Mouse (Mus musculus) pancreas, adult 10 weeks (tissue): ENCODE data around the gene Olfr329-ps. TPM values are rescaled to one million over a fixed set of nuclear protein-coding genes. Genes with fewer than 3 reads are reported as not detected.

ENCODE experiments used
- polyA plus RNA-seq: library from polyadenylated mRNA; stranded (reverse); fragments of 350-450 nt; fragmentation: Illumina TruSeq; extraction: RNeasy Lipid Tissue Mini Kit (QIAGEN cat#74804); gene quantifications from one replicate; pipeline ENCODE4 v1.2.3, GENCODE M21; 2015; ENCODE audit warnings: low read depth, low replicate concordance; ENCODE audit not compliant: insufficient read depth

Gene Olfr329-ps
- not detected for polyA plus RNA-seq

DNA sequence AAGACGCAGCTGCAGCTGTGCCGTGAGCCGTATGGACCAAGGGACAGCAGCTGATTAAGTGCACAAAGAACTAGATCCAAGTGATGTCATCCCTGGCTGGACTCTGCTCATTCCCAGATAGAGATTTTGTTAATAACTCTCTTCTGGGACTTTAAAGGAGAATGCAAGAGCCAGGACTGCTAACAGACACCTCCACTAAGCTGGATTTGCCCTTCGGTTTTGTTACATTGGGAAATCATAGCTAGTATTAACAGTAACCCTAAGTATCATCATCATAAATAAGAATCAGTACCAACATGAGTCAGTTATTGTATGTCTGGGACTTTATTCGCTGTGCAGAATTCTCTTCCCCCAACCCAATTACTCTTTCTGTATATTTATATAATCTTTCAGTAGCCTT is at the start of gene Olfr329-ps:
Olfr329-ps (minus strand) TSS at position 101 of the 400 bp plus-strand sequence.

GRCm38 (mm10) chr11:58594814-58595213 is 48.6 kb upstream of the Olfr329-ps start, which contains the start of gene Olfr324:
Gene Olfr324, plus strand, starts transcription at chr11:58595114.

GRCm38 (mm10) chr11:58577430-58577829 is 31.2 kb upstream of the Olfr329-ps start, which contains the start of gene Olfr325:
Gene Olfr325, plus strand, starts transcription at chr11:58577730.

DNA sequence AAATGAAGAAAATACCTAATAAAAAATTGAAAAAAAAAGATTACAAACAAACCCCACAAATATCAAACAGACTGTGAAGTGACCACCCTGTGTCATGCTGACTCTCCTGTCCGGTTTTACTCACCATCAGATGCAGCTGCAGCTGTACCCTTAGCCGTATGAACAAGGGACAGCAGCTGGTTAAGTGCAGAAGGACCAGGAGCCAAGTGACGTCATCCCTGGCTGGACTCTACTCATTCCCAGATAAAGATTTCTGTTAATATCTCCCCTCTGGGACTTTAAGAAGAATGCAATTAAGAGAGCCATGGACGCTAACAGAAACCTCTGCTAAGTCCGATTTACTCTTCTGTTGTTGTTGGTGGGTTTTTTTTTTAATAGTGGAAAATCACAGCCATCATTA is 24.2 kb upstream of the Olfr329-ps start, which contains the start of gene Olfr224:
Olfr224 (minus strand) TSS at position 149 of the 400 bp plus-strand sequence.

DNA sequence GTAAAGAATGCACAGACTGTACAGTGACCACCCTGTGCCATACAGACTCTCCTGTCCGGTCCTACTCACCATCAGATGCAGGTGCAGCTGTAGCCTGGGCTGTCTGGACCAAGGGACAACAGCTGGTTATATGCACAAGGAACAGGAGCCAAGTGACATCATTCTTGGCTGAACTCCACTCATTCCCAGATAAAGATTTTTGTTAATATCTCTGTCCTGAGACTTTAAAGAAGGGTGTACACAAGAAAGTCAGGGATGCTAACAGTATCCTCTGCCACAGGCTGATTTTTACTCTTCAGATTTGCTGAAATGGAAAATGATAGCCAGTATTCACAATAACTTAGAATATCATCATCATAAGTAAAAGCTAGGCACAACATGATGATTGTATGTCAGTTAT is 9.3 kb upstream of the Olfr329-ps start, which contains the start of gene Olfr328:
Olfr328 (minus strand) TSS at position 101 of the 400 bp plus-strand sequence.

DNA sequence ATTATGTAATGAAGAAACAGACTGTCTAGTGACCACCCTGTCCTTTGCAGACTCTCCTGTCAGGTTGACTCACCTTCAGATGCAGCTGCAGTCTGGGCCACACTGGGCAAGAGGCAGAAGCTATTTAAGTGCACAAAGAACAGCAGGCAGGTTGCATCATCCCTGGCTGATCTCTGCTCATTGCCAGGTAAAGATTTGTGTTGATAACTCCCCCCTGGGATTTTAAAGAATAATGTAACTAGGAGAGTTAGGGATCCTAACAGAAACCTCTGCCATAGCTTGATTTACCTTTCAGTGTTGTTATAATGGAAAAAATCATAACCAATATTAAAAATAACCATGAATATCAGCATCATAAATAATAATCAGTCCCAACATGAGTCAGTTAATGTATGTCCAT is 11.5 kb downstream of the Olfr329-ps start, which contains the start of gene Olfr330:
Olfr330 (minus strand) TSS at position 101 of the 400 bp plus-strand sequence.

GRCm38 (mm10) chr11:58502472-58502871 is 43.8 kb downstream of the Olfr329-ps start, which contains the start of gene Olfr331:
Gene Olfr331, minus strand, starts transcription at chr11:58502572.

GRCm38 (mm10) chr11:58492455-58492854 is 53.8 kb downstream of the Olfr329-ps start, which contains the start of gene Olfr332:
Gene Olfr332, minus strand, starts transcription at chr11:58492555.

Other genes with a start within 250 kb of the Olfr329-ps start
- 19.3 TPM for gene Zfp692, start 239.4 kb downstream of the Olfr329-ps start, polyA plus RNA-seq
- 11.3 TPM for gene Zfp672, start 216.1 kb downstream of the Olfr329-ps start, polyA plus RNA-seq
- 5.0 TPM for gene Sh3bp5l, start 215.7 kb downstream of the Olfr329-ps start, polyA plus RNA-seq
- not detected for gene Lypd8, start 167.4 kb downstream of the Olfr329-ps start, polyA plus RNA-seq
- gene 1810065E05Rik, start 125.3 kb downstream of the Olfr329-ps start, polyA plus RNA-seq, result not detected
- not detected for gene Gm12253, start 113.9 kb downstream of the Olfr329-ps start, polyA plus RNA-seq
- gene Lypd9, start 93.5 kb downstream of the Olfr329-ps start, polyA plus RNA-seq, result not detected
- gene Olfr30, start 84.2 kb downstream of the Olfr329-ps start, polyA plus RNA-seq, result not detected
- gene Olfr332, start 53.9 kb downstream of the Olfr329-ps start, polyA plus RNA-seq, result not detected
- not detected for gene Olfr331, start 43.9 kb downstream of the Olfr329-ps start, polyA plus RNA-seq
- not detected for gene Olfr330, start 11.6 kb downstream of the Olfr329-ps start, polyA plus RNA-seq
- not detected for gene Olfr328, start 9.2 kb upstream of the Olfr329-ps start, polyA plus RNA-seq
- not detected for gene Olfr224, start 24.1 kb upstream of the Olfr329-ps start, polyA plus RNA-seq
- gene Olfr325, start 31.3 kb upstream of the Olfr329-ps start, polyA plus RNA-seq, result not detected
- not detected for gene Olfr324, start 48.7 kb upstream of the Olfr329-ps start, polyA plus RNA-seq
- gene 2210407C18Rik, start 69.7 kb upstream of the Olfr329-ps start, polyA plus RNA-seq, result not detected
- gene Olfr323, start 84.1 kb upstream of the Olfr329-ps start, polyA plus RNA-seq, result not detected
- not detected for gene Trim58, start 94.0 kb upstream of the Olfr329-ps start, polyA plus RNA-seq
- not detected for gene Olfr322, start 112.4 kb upstream of the Olfr329-ps start, polyA plus RNA-seq
- gene Olfr320, start 134.7 kb upstream of the Olfr329-ps start, polyA plus RNA-seq, result not detected
- gene Olfr319, start 152.7 kb upstream of the Olfr329-ps start, polyA plus RNA-seq, result not detected
- gene Olfr318, start 177.6 kb upstream of the Olfr329-ps start, polyA plus RNA-seq, result not detected
- not detected for gene Olfr317, start 192.8 kb upstream of the Olfr329-ps start, polyA plus RNA-seq
- not detected for gene Olfr316, start 206.3 kb upstream of the Olfr329-ps start, polyA plus RNA-seq
- not detected for gene Olfr315, start 226.8 kb upstream of the Olfr329-ps start, polyA plus RNA-seq
- not detected for gene Olfr314, start 236.5 kb upstream of the Olfr329-ps start, polyA plus RNA-seq